Mouse (Mus musculus): Measurements from ENCODE around the gene Steap2. TPM values are rescaled to one million over a fixed set of nuclear protein-coding genes. Genes with fewer than 3 reads are reported as not detected.
"Not testable (repeated sequence)": the region's sequence is repeated elsewhere in the genome, so short reads cannot be mapped to it uniquely, and the experiment has no call there.

The Steap2 gene
- total RNA-seq (2014; fragmentation: Nextera tagmentation) (not detected in 2 replicates), total RNA-seq (2017) (not detected in 2 replicates)

- ATAC-seq (replicated peaks; ENCODE audit: low FRiP score, low TSS enrichment, poor library complexity, severe bottlenecking): no peak
Observed at GRCm38 (mm10) chr5:5693956-5694653, at the start of gene Steap2. TSS of gene Steap2 (minus strand) at chr5:5694578.

GRCm38 (mm10) chr5:5734445-5734844 lies 40.1 kb upstream of the Steap2 start:
- ATAC-seq (replicated peaks; ENCODE audit: low FRiP score, low TSS enrichment, poor library complexity, severe bottlenecking): no peak

GRCm38 (mm10) chr5:5732858-5733257 lies 38.5 kb upstream of the Steap2 start:
- ATAC-seq (replicated peaks; ENCODE audit: low FRiP score, low TSS enrichment, poor library complexity, severe bottlenecking): no peak

GRCm38 (mm10) chr5:5732208-5732607 lies 37.8 kb upstream of the Steap2 start:
- no peak for ATAC-seq (replicated peaks; ENCODE audit: low FRiP score, low TSS enrichment, poor library complexity, severe bottlenecking)

- ATAC-seq (replicated peaks; ENCODE audit: low FRiP score, low TSS enrichment, poor library complexity, severe bottlenecking): no peak
Observed at GRCm38 (mm10) chr5:5729904-5730303, 35.5 kb upstream of the Steap2 start.

- ATAC-seq (replicated peaks; ENCODE audit: low FRiP score, low TSS enrichment, poor library complexity, severe bottlenecking): no peak
Observed at GRCm38 (mm10) chr5:5722217-5722616, 27.8 kb upstream of the Steap2 start.

- ATAC-seq (replicated peaks; ENCODE audit: low FRiP score, low TSS enrichment, poor library complexity, severe bottlenecking): no peak
Observed at GRCm38 (mm10) chr5:5711032-5711431, 16.7 kb upstream of the Steap2 start.

- ATAC-seq (replicated peaks; ENCODE audit: low FRiP score, low TSS enrichment, poor library complexity, severe bottlenecking): no peak
Observed at GRCm38 (mm10) chr5:5707341-5708278, 13.2 kb upstream of the Steap2 start.

GRCm38 (mm10) chr5:5705019-5705418 lies 10.6 kb upstream of the Steap2 start:
- no peak for ATAC-seq (replicated peaks; ENCODE audit: low FRiP score, low TSS enrichment, poor library complexity, severe bottlenecking)

- ATAC-seq (replicated peaks; ENCODE audit: low FRiP score, low TSS enrichment, poor library complexity, severe bottlenecking): no peak
Observed at GRCm38 (mm10) chr5:5700386-5700785, 6.0 kb upstream of the Steap2 start.

- ATAC-seq (replicated peaks; ENCODE audit: low FRiP score, low TSS enrichment, poor library complexity, severe bottlenecking): no peak
Observed at GRCm38 (mm10) chr5:5698830-5699229, 4.5 kb upstream of the Steap2 start.

- no peak for ATAC-seq (replicated peaks; ENCODE audit: low FRiP score, low TSS enrichment, poor library complexity, severe bottlenecking)
Observed at GRCm38 (mm10) chr5:5695401-5695942, 1.1 kb upstream of the Steap2 start.

GRCm38 (mm10) chr5:5693541-5693955 lies 830 bp downstream of the Steap2 start:
- no peak for ATAC-seq (replicated peaks; ENCODE audit: low FRiP score, low TSS enrichment, poor library complexity, severe bottlenecking)

- ATAC-seq (replicated peaks; ENCODE audit: low FRiP score, low TSS enrichment, poor library complexity, severe bottlenecking): no peak
Observed at GRCm38 (mm10) chr5:5692167-5692738, 2.1 kb downstream of the Steap2 start.

- ATAC-seq (replicated peaks; ENCODE audit: low FRiP score, low TSS enrichment, poor library complexity, severe bottlenecking): no peak
Observed at GRCm38 (mm10) chr5:5688945-5689540, 5.3 kb downstream of the Steap2 start.

- no peak for ATAC-seq (replicated peaks; ENCODE audit: low FRiP score, low TSS enrichment, poor library complexity, severe bottlenecking)
Observed at GRCm38 (mm10) chr5:5688228-5688627, 6.2 kb downstream of the Steap2 start.

GRCm38 (mm10) chr5:5686973-5687372 lies 7.4 kb downstream of the Steap2 start:
- ATAC-seq (replicated peaks; ENCODE audit: low FRiP score, low TSS enrichment, poor library complexity, severe bottlenecking): no peak

- not testable (repeated sequence) for ATAC-seq (replicated peaks; ENCODE audit: low FRiP score, low TSS enrichment, poor library complexity, severe bottlenecking)
Observed at GRCm38 (mm10) chr5:5684946-5685345, 9.4 kb downstream of the Steap2 start.

GRCm38 (mm10) chr5:5683292-5683691 lies 11.1 kb downstream of the Steap2 start:
- ATAC-seq (replicated peaks; ENCODE audit: low FRiP score, low TSS enrichment, poor library complexity, severe bottlenecking): no peak
